Mouse (Mus musculus) midbrain, embryonic 11.5 days (tissue): Measurements from ENCODE around the gene Eif4g3. TPM values are rescaled to one million over a fixed set of nuclear protein-coding genes. Genes with fewer than 3 reads are reported as not detected.

Source experiments
- ATAC-seq: fragments of 200-750 bp; cut with Nextera tagmentation; 2 replicates; pipeline ENCODE4 v1.8.0; 2017; ENCODE audit warnings: moderate TSS enrichment, moderate library complexity; ENCODE audit not compliant: low FRiP score
- DNase-seq: peaks from one replicate; pipeline ENCODE4 v3.0.0; 2015; ENCODE audit warnings: low spot score; ENCODE audit errors: missing footprints
- H3K27ac ChIP-seq: fragments of 300-500 bp; sonication (generic); 2 replicates; pipeline ENCODE4 v1.5.1; 2014; ENCODE audit warnings: low read depth, low read length
- H3K27me3 ChIP-seq: fragments of 300-500 bp; sonication (generic); 2 replicates; pipeline ENCODE4 v1.6.1; 2014; ENCODE audit warnings: mild to moderate bottlenecking, low read length, moderate library complexity, mixed read lengths; ENCODE audit not compliant: control insufficient read depth, insufficient read depth
- H3K36me3 ChIP-seq: fragments of 300-500 bp; sonication (generic); 2 replicates; pipeline ENCODE4 v1.6.1; 2014; ENCODE audit warnings: mild to moderate bottlenecking, low read length, moderate library complexity, mixed read lengths; ENCODE audit not compliant: control insufficient read depth, insufficient read depth
- H3K4me1 ChIP-seq: fragments of 300-500 bp; sonication (generic); 2 replicates; pipeline ENCODE4 v1.6.1; 2014; ENCODE audit warnings: low read length; ENCODE audit not compliant: control insufficient read depth, insufficient read depth
- H3K4me2 ChIP-seq: fragments of 300-500 bp; sonication (generic); 2 replicates; pipeline ENCODE4 v1.6.1; 2014; ENCODE audit warnings: mild to moderate bottlenecking, moderate library complexity
- H3K4me3 ChIP-seq: fragments of 300-500 bp; sonication (generic); 2 replicates; pipeline ENCODE4 v1.5.1; 2014; ENCODE audit warnings: low read depth, low read length
- H3K9ac ChIP-seq: fragments of 300-500 bp; sonication (generic); 2 replicates; pipeline ENCODE4 v1.6.1; 2014; ENCODE audit warnings: low read length
- H3K9me3 ChIP-seq: fragments of 300-500 bp; sonication (generic); 2 replicates; pipeline ENCODE4 v1.6.1; 2016; ENCODE audit warnings: low read length; ENCODE audit not compliant: control insufficient read depth
- WGBS: fragments of 180-500 bp; shearing (Covaris S2); extraction: QIAGEN DNeasy Blood & Tissue Kit; methylation state at CpG from one replicate; pipeline ENCODE4 v1.1.7; 2014; 5-methylcytosine and 5-hydroxymethylcytosine counted together
- polyA plus RNA-seq: library from polyadenylated mRNA; unstranded; fragments of >200 nt; fragmentation: Nextera tagmentation; extraction: Ambion mirVana; gene quantifications from 2 replicates; pipeline ENCODE4 v1.2.1, GENCODE M21; 2014

Eif4g3 gene
- polyA plus RNA-seq, 1 experiment from 2014 or later, result 41.9 TPM

DNA sequence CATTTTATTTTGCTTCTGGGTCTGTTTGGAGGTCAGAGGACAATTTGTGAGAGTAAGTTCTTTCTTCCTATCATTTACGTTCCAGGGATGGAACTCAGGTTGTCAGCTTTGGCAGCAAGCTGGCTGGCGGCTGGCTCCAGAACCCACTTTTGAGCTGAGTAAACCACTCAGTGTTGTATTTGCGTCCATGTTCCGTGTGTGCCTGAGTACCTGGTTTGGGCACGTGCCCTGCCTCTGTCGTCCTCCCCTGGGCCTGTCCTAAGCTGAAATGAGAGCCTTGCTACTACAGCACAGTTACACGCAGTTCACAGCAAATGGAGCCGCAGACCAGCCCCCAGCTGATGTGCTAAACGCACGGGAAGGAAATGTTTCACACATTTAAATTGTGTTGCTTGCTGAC is 39.0 kb downstream of the Eif4g3 start:
- Histone ChIP-seq H3K9ac (no peak overlapping the region), H3K4me1 (peaks cover 5% of the 10 kb centered on the region), H3K9me3 (no peaks in the 10 kb centered on the region), H3K36me3 (peaks cover 3% of the 10 kb centered on the region; the same call in 1 of the 2 replicates), H3K4me3 (no peak overlapping the region), H3K27me3 (no peaks in the 10 kb centered on the region), H3K4me2 (no peak overlapping the region), H3K27ac (no peak overlapping the region)
- 95% methylated on average over 10 of the region's 10 CpGs for WGBS
- no peak for DNase-seq
- ATAC-seq, result no peak

DNA sequence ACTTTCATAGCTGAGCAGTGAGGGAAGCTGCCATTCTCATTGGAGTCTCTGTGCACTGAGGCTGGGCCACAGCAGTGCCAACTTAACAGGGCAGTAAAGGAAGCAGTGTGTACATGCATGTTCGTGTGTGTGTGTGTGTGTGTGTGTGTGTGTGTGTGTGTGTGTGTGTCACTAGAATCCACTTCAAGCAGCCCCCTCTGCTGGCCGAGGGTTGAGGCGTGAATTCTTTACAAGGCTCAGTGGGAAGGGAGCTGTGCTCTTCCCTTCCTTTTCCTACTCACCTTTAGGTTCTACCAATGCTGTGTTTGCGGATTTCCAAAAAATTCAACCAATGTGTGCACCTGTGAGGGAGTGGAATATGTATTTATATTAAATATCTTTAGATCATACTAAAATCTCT is 41.0 kb downstream of the Eif4g3 start:
- no peak overlapping the region for H3K4me2 ChIP-seq
- no peak for ATAC-seq
- H3K36me3 ChIP-seq, result peaks cover 3% of the 10 kb centered on the region; the same call in 1 of the 2 replicates
- peaks cover 10% of the 10 kb centered on the region for H3K4me1 ChIP-seq
- H3K9me3 ChIP-seq, result no peaks in the 10 kb centered on the region
- 82% methylated on average over 4 of the region's 4 CpGs for WGBS
- no peak overlapping the region for H3K4me3 ChIP-seq
- no peak overlapping the region for H3K27ac ChIP-seq
- DNase-seq, result peak; percentile 81
- no peaks in the 10 kb centered on the region for H3K27me3 ChIP-seq
- H3K9ac ChIP-seq, result no peak overlapping the region

DNA sequence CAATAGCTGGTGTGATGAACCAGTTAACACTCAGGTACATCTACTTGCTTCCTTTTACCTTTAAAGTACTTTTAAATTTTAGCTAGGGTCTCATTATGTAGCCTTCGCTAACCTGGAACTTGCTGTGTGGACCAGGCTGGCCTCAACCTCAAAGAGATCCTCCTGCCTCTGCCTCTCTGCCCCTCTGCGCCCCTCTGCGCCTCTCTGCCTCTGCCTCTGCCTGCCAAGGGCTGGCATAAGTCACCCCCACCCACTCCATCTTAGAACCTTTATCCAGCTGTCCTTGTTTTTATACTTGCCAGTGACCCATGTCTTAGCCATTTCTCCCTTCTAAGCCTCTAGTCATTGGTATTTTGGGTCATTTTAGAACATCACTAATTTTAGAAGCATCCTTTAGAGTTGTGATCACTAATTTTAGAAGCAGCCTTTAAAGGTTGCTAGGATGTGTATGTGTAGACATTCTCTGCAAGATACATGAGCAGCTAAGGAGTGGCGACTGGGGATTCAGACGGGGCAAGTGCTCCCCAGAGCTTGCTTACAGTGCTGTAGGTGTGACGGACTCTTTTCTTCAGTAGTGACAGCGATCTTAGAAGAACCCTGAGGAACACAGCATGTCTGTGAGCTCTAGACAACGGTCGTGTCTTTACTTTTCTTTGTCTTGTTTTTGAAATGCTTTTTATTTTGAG is 42.8 kb downstream of the Eif4g3 start:
- Histone ChIP-seq H3K27me3 (no peaks in the 10 kb centered on the region), H3K36me3 (peaks cover 3% of the 10 kb centered on the region; the same call in 1 of the 2 replicates), H3K4me2 (no peak overlapping the region), H3K9me3 (no peaks in the 10 kb centered on the region), H3K4me3 (no peak overlapping the region), H3K9ac (no peak overlapping the region), H3K4me1 (peaks cover 10% of the 10 kb centered on the region), H3K27ac (no peak overlapping the region)
- peak; percentile 45 for DNase-seq
- ATAC-seq, result no peak
- WGBS, result 94% methylated on average over 9 of the region's 9 CpGs

DNA sequence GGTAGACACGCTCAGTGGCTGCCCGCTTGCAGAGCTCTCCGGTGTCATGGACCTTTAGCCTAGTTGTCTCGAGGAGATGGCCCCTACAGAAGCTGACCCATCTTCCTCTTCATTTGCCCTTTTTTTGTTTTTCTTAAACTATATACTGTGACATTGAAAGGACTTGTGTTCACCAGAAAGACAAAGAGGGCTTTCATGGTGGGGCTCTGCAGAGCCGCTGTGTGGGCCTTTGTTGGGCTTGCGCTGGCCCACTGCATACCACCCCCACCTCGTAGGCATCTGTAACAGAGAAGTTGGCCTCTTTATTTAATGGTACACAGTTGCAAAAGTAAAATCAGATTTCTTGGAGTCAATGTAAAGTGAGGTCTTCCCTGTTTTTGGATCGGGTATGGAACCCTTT is 44.3 kb downstream of the Eif4g3 start:
- ATAC-seq, result no peak
- no peak overlapping the region for H3K9ac ChIP-seq

DNA sequence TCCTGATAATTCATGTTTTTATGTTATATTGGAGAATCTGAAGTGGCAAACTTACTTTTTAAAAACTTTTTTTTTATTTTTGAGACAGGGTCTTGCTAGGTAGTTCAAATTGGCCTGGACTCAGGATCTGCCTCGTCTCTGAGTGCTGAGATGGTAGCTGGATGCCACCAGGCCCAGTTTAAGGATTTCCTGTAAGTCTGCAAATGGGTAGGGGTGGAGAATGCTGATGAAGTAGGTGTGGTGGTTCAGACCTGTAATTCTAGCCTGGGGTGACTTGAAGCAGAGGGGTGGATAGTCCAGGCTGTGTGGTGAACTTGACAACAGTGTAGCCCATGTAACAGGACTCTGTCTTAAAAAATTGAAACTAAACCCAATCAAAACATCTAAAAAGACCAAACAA is 45.1 kb downstream of the Eif4g3 start:
- Histone ChIP-seq H3K27me3 (no peaks in the 10 kb centered on the region), H3K4me3 (no peak overlapping the region), H3K27ac (no peak overlapping the region), H3K4me1 (peaks cover 10% of the 10 kb centered on the region), H3K9me3 (no peaks in the 10 kb centered on the region), H3K4me2 (no peak overlapping the region), H3K9ac (no peak overlapping the region), H3K36me3 (no peaks in the 10 kb centered on the region)
- ATAC-seq, result no peak
- 81% methylated on average over 1 of the region's 1 CpGs for WGBS
- DNase-seq, result peak; percentile 76

More for the DNA sequence above, 44.3 kb downstream of the Eif4g3 start:
- WGBS, result 57% methylated on average over 8 of the region's 8 CpGs
- no peaks in the 10 kb centered on the region for H3K9me3 ChIP-seq
- no peak overlapping the region for H3K4me3 ChIP-seq
- H3K36me3 ChIP-seq, result peaks cover 3% of the 10 kb centered on the region; the same call in 1 of the 2 replicates
- peaks cover 10% of the 10 kb centered on the region for H3K4me1 ChIP-seq
- no peaks in the 10 kb centered on the region for H3K27me3 ChIP-seq
- no peak overlapping the region for H3K4me2 ChIP-seq
- peak; percentile 81 for DNase-seq
- H3K27ac ChIP-seq, result peak overlapping the region; percentile 32; the same call in 1 of the 2 replicates

DNA sequence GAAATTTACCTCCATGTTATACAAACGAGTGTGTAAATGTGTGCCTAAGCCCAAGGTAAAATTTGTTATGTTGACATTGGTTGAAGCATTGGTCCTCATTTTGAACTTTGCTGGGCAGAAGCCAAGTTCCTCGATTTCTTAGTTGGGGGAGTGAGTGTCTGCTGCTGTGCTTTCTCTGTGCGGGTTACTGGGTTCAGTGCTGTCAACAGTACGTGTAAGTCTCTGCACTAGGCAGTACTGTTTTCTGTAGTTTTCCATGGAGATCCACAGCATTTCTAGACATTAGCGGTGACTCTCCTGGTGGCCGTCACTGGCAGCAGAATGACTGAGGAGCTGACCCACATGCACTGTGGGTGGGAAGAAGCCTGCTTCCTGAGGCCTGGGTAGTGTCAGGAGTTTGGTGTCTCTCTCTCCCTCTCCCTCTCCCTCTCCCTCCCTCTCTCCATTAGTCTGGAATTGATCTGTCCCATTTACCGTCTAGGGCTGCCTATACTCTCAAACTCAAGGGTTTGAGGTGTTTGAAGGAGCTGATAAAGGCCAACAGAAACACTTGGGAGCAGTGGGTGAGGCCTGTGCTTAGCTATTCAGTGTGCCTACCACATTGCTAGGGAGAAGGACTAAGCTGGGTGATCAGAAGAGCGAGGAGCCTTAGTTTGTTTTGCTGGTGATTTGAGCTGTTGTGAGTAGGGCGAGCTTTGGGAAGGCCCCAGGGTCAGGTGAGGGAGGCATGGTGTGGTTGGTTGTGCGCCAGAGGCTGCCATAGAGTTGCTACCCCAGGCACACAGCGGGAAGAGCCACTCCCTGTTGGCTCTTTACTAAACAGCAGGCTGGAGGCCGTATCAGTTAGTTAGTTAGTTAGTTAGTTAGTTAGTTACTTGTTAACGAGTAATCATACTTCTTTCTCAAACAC is 45.8 kb downstream of the Eif4g3 start:
- DNase-seq (peak; percentile 75), ATAC-seq (no peak)
- H3K27ac ChIP-seq, result no peak overlapping the region
- H3K9ac ChIP-seq, result no peak overlapping the region
- H3K36me3 ChIP-seq, result no peaks in the 10 kb centered on the region
- H3K4me1 ChIP-seq, result peaks cover 10% of the 10 kb centered on the region
- no peaks in the 10 kb centered on the region for H3K9me3 ChIP-seq
- no peak overlapping the region for H3K4me2 ChIP-seq
- H3K4me3 ChIP-seq, result no peak overlapping the region
- WGBS, result 89% methylated on average over 13 of the region's 13 CpGs
- no peaks in the 10 kb centered on the region for H3K27me3 ChIP-seq

DNA sequence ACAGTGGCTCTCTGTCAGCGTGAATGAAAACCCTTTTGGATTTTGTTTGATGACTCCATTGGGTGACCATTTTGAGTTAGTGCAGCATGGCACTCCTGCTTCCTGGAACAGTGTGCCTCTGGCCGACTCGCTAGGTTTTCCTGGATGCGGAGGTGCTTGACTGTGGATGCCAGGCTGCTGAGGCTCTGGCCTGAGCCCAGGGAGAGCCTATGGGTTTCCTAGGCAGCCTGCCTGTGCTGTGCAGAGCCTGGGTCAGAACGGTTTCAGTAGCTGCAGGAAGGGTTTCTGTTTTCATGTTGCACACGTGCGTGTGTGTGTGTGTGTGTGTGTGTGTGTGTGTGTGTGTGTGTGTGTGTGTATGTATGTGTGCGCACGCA is 46.4 kb downstream of the Eif4g3 start:
- H3K27ac ChIP-seq, result no peak overlapping the region
- no peaks in the 10 kb centered on the region for H3K27me3 ChIP-seq
- no peak overlapping the region for H3K4me3 ChIP-seq
- H3K36me3 ChIP-seq, result no peaks in the 10 kb centered on the region
- WGBS, result 95% methylated on average over 9 of the region's 9 CpGs
- H3K9ac ChIP-seq, result no peak overlapping the region
- H3K9me3 ChIP-seq, result no peaks in the 10 kb centered on the region
- H3K4me2 ChIP-seq, result no peak overlapping the region
- H3K4me1 ChIP-seq, result peaks cover 10% of the 10 kb centered on the region
- peak; percentile 26 for DNase-seq
- ATAC-seq, result no peak

DNA sequence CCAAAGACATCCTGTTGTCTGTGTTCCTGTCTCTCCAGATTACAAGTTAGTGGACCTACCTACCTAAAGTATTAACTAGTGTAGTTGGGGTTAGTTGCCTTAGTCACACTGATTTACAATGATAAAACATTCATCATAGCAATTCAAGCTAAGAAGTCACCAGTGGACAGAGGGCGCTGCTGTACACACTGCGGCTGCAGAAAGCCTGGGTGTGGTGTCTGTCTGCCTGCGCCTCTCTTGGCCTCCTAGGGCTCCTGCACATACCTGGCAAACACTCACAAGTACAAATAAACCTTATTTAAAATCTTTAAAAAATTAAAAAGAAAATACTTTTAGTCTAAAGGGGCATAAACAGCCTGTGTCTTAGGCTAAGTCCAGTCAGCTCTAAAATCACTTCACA is 47.8 kb downstream of the Eif4g3 start:
- peaks cover 8% of the 10 kb centered on the region; the same call in 1 of the 2 replicates for H3K36me3 ChIP-seq
- no peak for ATAC-seq

More for the DNA sequence above, 47.8 kb downstream of the Eif4g3 start:
- DNase-seq, result peak; percentile 64
- WGBS, result 91% methylated on average over 3 of the region's 3 CpGs
- H3K9ac ChIP-seq, result no peak overlapping the region
- peaks cover 10% of the 10 kb centered on the region for H3K4me1 ChIP-seq
- no peak overlapping the region for H3K27ac ChIP-seq
- no peak overlapping the region for H3K4me2 ChIP-seq
- no peaks in the 10 kb centered on the region for H3K27me3 ChIP-seq
- H3K9me3 ChIP-seq, result no peaks in the 10 kb centered on the region
- H3K4me3 ChIP-seq, result no peak overlapping the region
